Mouse (Mus musculus): ENCODE data around the gene Dpyd.

The Dpyd gene

GRCm38 (mm10) chr3:118561554-118562310 lies at the start of gene Dpyd:
Gene Dpyd, plus strand, starts transcription at chr3:118562129.
- peak; percentile 80 for DNase-seq (ENCODE audit: low read depth)

- no peak for DNase-seq (ENCODE audit: low read depth)
Measured at GRCm38 (mm10) chr3:118537676-118538075, 24.3 kb upstream of the Dpyd start.

- DNase-seq (ENCODE audit: low read depth) = no peak
Measured at GRCm38 (mm10) chr3:118541766-118542165, 20.2 kb upstream of the Dpyd start.

DNA sequence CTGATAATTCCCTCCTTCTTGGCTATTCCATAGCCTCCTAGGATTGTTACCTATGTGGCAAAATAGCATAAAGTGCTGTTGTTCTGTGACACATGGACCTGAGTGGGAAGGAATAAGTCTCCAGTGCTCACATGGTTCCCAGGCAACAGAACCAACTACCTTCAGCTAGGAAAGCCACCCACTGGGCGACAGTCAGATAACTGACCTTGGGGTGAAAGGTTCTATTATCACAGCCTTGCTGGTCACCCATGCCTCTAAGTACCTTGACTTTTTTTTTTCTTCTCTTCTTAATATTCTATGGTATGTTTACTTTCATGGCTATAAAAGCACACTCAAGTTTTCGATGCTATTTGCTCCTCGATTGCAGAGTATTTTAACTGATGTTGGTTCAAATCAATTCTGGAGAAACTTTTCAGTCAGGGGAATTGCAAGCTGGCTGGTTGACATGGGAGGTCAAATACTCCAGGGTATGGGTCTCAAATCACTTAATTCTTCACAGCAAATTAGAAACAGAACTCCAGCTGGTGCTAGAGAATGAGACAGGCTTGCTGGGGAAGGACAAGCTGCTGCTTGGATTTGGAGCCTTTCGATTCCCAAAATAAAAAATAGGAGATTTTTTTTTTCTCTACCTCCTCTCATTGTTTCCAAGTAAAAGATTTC lies 14.2 kb upstream of the Dpyd start:
- DNase-seq (ENCODE audit: low read depth) = no peak

- peak; percentile 2 for DNase-seq (ENCODE audit: low read depth)
Measured at GRCm38 (mm10) chr3:118557605-118558004, 4.3 kb upstream of the Dpyd start.

DNA sequence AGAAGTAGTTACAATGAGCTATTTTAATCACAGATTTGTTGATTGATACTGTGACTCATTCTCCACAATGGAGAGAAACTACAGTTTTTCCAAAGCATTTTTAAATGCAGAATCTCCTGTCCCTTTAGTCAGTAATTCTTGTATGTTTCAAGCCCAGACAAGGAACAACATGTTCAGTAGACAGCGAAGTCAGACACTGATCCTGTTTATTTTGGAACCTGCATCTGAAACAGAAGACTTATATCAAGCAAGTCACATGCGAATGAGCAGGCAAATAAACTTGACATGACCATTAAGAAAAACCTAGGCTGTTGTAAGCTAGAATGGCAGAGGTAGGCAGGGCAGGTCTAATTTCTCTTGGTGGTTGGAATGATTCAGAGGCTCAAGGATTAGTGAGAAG lies 2.0 kb upstream of the Dpyd start:
- no peak for DNase-seq (ENCODE audit: low read depth)

GRCm38 (mm10) chr3:118562311-118562671 lies 362 bp downstream of the Dpyd start:
- DNase-seq (ENCODE audit: low read depth) = peak; percentile 10

DNA sequence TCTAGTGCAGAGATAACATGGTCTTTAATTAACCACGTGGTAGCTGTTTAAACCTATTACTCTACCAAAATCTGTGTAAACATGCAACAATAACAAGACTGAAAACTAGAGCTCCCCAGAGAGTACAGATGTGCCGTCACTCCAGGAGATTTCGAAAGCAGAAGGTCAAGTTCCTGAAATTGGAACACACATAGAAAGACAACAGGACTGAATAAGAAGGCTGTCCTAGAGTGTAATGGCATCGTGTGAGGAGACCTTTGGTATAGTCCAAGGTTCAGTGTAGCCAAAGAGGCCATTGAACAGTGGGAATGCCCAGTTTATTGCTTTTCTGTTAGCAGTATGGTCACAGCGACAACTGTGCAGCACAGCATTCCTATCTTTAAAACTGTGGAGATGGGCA lies 4.8 kb downstream of the Dpyd start:
- no peak for DNase-seq (ENCODE audit: low read depth)

DNA sequence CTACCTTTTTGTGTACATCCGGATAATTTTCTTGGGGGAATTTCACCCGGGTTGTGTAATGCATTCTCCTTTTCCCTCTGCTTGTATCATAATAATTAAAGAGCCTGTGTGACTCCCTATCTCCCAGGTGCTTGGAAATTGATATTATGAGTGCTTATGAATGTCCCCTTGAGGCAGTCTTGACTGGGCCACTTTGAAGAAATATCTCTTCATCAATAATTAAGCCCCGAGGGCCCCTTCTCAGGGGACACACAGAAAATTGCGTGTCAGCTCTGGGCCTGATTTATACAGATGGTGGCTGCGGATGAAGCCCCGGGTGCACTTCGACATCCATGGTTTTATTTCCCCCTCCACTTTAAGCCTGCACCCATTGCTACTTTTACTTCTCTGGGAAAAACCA lies 8.3 kb downstream of the Dpyd start:
- DNase-seq (ENCODE audit: low read depth) = no peak

GRCm38 (mm10) chr3:118590559-118590958 lies 28.6 kb downstream of the Dpyd start:
- no peak for DNase-seq (ENCODE audit: low read depth)

GRCm38 (mm10) chr3:118594864-118595263 lies 32.9 kb downstream of the Dpyd start:
- DNase-seq (ENCODE audit: low read depth) = no peak

DNA sequence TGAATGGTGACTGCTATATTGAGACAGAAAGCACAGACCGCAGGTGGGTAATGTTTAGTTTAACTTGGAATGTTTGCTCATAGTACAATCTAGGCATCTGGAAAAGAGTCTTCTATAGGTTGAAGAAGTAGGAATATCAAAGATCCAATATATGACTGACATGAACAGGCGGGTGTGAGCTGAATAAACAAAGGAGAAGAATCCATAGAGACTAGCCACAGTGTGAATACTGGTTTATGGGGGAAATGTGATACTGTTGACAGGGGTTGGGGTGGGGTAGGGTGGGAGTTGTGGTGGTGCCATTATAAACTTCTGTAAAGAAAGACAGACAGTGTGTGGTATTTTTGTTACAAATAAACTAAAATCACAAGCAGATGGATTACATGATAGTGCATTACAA lies 33.8 kb downstream of the Dpyd start:
- no peak for DNase-seq (ENCODE audit: low read depth)

- no peak for DNase-seq (ENCODE audit: low read depth)
Measured at GRCm38 (mm10) chr3:118601689-118602640, 40.0 kb downstream of the Dpyd start.

DNA sequence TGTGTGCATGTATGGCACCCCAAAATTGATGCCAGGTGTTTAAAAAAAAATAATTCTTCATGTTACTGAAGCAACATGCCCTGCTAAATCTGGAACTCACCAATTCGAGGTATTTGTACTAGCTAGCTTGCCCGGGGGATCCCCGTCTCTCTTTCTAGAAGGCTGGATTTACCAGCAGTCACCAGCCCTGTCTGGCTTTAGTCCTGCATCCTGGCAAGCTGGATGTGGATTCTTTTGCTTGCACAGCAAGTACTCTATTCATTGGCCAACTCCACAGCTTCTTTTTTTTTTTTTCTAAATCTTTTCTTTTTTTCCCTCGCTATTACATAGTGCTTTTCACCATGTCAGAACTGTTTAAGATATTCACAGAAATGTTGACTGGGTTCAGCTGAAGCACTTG lies 46.8 kb downstream of the Dpyd start:
- no peak for DNase-seq (ENCODE audit: low read depth)

DNA sequence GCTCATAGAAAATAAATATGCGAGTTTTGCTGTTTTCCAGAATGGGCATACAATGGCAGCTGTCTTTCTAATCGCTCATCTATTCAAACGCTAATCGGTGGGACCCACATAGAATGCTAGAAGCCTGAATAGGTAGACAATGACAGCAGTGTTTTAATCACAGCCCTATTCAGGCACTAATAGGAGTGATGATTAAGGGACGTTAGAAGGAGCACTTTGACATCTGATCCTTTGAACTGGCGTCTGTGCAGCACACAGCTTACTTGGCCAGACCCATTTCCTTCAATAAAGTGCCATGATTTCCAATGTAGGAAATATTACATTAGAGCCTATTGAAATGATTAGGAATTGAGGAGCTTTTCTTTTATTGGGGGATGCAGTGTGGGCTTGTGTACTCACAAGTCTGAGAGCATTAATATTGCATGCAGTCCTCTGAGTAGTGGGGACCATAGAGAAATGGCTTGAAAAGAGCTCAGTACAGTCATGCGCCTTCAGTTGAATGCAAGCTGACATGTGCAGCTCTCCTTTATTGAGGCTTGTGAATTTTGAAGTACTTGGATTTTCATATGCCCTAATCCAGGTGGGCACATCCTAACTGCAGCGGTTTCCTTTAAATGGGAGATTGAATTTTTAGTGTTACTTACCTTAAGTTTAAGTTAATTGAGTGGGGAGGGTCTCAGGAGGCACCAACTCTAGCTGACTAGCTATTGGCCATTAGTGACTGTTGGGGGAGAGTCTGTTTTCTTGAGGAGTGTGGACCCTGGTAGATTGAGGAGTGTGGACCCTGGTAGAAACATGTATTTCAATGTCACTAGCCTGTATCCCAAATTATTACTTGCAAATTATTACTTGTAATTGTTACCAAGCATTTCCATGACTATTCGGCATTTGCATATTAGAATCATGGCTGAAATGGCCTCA lies 64.8 kb downstream of the Dpyd start:
- DNase-seq (ENCODE audit: low read depth) = no peak

- no peak for DNase-seq (ENCODE audit: low read depth)
Measured at GRCm38 (mm10) chr3:118629737-118630136, 67.8 kb downstream of the Dpyd start.

DNA sequence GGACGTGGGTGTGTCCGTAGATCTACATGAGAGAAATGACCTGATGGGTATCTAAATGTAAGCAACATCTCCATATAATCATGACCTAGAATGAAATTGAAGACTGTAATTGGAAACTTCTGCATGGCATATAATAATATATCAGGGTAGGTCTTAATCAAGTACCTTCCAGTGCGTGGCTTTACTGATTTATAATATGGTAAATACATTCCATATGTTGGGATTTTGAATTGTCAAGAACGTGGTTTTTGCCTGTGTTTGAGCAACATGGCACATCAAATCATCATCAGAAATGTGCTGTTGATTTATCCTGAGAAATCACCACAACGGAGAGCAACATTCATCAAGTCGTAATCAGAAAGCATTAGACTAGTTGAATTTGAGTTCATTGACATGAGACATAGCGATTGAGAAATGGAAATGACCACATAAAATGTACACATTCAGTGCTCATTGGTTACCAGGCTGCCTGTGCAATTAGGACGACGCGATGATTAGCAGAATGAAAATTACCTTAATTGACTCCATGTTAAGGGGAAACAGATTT lies 84.2 kb downstream of the Dpyd start:
- DNase-seq (ENCODE audit: low read depth) = no peak

GRCm38 (mm10) chr3:118663987-118664692 lies 102.2 kb downstream of the Dpyd start:
- DNase-seq (ENCODE audit: low read depth) = peak; percentile 3

GRCm38 (mm10) chr3:118674121-118674745 lies 112.3 kb downstream of the Dpyd start:
- no peak for DNase-seq (ENCODE audit: low read depth)

- DNase-seq (ENCODE audit: low read depth) = no peak
Measured at GRCm38 (mm10) chr3:118675441-118675840, 113.5 kb downstream of the Dpyd start.

Measured in NIH3T3 (cell line).